Mouse (Mus musculus): Measurements from ENCODE around the gene Hoxa3. TPM values are rescaled to one million over a fixed set of nuclear protein-coding genes. Genes with fewer than 3 reads are reported as not detected.

The Hoxa3 gene
- polyA plus RNA-seq, 1 experiment, result not detected

DNA sequence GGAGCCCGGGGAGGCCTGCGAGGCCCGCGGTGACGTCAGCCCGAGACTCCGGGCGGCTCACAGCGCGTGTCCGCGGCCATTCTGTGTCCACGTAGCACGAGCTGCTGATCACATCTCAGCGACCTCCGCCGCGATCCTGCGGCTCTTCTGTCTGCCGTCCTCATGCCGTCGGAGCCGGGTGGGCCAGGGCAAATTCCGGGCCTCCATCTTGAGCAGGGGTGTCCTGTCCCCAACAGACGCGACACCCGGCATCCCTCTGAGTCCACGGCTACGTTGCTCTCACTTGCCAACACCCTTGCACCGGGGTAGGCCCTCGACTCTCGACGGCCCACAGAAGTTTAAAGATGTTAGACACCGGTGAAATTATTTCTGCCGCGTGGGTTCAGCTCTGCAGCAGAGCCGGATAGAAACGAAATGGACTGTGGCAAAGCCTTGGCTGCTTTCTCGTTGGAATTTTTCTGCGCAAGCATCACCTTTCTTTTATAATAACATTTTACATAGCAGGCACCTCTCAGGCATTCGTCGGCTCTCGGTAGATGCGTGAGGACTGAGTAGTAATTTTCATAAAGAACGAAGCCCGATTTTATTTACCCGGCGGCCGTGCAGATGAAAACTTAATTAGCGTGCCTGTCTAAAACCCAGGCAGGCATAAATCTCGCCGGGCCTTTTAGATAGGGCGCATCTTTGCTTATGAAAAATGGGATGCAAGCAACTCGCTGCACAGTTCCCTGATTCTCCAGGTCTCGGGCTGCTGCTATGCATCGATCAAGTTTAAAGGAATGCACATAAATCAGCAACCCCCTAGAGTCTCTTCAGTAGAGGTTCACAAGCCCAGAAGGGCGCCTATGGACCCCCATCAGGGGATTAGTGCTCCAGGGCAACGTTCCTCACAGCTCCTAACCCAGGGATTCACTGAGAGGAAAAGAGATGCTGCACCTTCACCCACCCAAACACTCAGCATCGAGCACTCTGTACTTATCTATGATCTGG lies 40.7 kb upstream of the Hoxa3 start:
- no peak overlapping the region for H3K4me3 ChIP-seq (ENCODE audit: insufficient read depth, low read length)
- no peaks in the 10 kb centered on the region for H3K4me1 ChIP-seq (ENCODE audit: control insufficient read depth, insufficient read depth, low read length)
- TF ChIP-seq CTCF (IDR thresholded peaks at IDR 0.05; ENCODE audit: extremely low read depth, insufficient read depth, low read length) (no peak), POLR2A (IDR thresholded peaks at IDR 0.05; ENCODE audit: extremely low read depth, insufficient read depth, low read length) (no peak)
- no peak overlapping the region for H3K27ac ChIP-seq (ENCODE audit: insufficient read depth, low read length)

- no peak overlapping the region for H3K4me3 ChIP-seq (ENCODE audit: insufficient read depth, low read length)
- TF ChIP-seq POLR2A (IDR thresholded peaks at IDR 0.05; ENCODE audit: extremely low read depth, insufficient read depth, low read length), result no peak
- TF ChIP-seq CTCF (IDR thresholded peaks at IDR 0.05; ENCODE audit: extremely low read depth, insufficient read depth, low read length), result no peak
Measured at GRCm38 (mm10) chr6:52252775-52253376, 39.7 kb upstream of the Hoxa3 start.

DNA sequence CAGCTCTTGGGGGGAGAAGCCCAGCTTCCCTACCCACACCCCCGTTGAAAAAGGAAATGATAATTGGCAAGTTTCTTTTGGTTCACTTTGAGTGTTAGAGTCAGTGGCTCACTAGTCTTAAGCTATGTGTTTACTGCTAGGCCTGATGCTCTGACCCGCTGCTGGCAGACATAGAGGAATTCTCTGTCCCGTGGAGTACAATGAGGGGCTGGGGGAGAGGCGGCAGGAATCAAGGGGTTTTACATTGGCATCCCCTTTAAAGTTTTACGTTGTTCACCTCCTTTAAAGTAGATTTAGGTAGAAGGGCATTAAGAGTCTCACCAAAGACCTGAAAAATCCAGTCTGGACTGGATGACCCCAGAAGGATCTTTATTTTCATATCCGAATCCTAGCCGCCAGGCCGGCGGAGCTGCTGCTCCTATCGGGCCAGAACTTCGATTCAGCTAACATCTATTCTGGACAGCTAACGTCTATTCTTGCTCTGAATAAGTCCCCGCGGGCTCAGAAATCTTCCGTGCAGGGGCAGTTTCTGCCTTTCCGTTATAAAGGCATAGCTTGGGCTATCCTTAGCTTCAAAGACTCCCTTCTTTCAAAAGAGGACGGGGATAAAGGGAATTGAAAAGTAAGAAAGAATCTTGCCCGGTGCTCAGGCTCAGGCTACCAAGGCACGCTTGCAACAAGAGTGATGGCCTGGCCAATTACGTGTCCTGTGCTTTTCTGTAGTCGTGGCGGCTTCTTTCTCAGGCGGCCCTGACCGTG lies 39.1 kb upstream of the Hoxa3 start:
- Histone ChIP-seq H3K27ac (ENCODE audit: insufficient read depth, low read length) (no peak overlapping the region), H3K4me3 (ENCODE audit: insufficient read depth, low read length) (no peak overlapping the region), H3K4me1 (ENCODE audit: control insufficient read depth, insufficient read depth, low read length) (no peaks in the 10 kb centered on the region)
- TF ChIP-seq CTCF (IDR thresholded peaks at IDR 0.05; ENCODE audit: extremely low read depth, insufficient read depth, low read length) (no peak), POLR2A (IDR thresholded peaks at IDR 0.05; ENCODE audit: extremely low read depth, insufficient read depth, low read length) (no peak)

More at GRCm38 (mm10) chr6:52252775-52253376, 39.7 kb upstream of the Hoxa3 start:
- H3K4me1 ChIP-seq (ENCODE audit: control insufficient read depth, insufficient read depth, low read length), result no peaks in the 10 kb centered on the region
- no peak overlapping the region for H3K27ac ChIP-seq (ENCODE audit: insufficient read depth, low read length)

DNA sequence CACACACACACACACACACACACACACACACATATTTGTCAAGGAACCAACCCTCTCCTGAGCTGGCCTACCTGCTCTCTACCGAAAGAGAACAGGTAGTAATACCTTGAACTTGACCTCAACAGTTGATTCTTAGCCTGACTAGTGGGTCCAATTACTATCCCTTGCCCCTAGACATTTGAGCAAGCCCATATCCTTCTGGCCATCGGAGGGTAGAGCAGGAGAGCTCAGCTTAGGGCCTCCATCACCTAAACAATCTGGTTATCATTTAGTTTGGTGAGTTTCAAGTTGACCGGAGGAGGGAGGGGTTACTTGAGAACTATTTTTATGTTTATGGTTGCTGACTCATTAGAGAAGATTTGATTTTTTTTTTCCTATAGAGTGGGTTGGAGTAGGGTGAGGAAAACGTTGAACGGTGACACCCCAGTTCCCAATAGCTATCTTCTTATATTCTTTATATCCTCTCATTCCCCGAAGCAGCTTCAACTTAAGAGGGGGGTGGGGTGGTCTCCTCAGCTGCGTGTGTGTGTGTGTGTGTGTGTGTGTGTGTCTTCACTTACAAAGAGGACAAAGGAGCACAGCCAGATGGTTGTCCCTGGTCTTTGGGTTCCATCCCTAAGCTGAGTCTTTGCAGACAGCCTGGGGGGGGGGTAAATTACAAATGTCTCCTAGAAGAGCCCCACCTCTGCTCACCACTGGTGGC lies 38.2 kb upstream of the Hoxa3 start:
- no peak overlapping the region for H3K27ac ChIP-seq (ENCODE audit: insufficient read depth, low read length)
- TF ChIP-seq CTCF (IDR thresholded peaks at IDR 0.05; ENCODE audit: extremely low read depth, insufficient read depth, low read length) (no peak), POLR2A (IDR thresholded peaks at IDR 0.05; ENCODE audit: extremely low read depth, insufficient read depth, low read length) (no peak)
- H3K4me1 ChIP-seq (ENCODE audit: control insufficient read depth, insufficient read depth, low read length), result no peaks in the 10 kb centered on the region
- H3K4me3 ChIP-seq (ENCODE audit: insufficient read depth, low read length), result no peak overlapping the region

GRCm38 (mm10) chr6:52249826-52250225 lies 36.7 kb upstream of the Hoxa3 start:
- TF ChIP-seq POLR2A (IDR thresholded peaks at IDR 0.05; ENCODE audit: extremely low read depth, insufficient read depth, low read length), result no peak
- TF ChIP-seq CTCF (IDR thresholded peaks at IDR 0.05; ENCODE audit: extremely low read depth, insufficient read depth, low read length), result no peak
- H3K27ac ChIP-seq (ENCODE audit: insufficient read depth, low read length), result no peak overlapping the region
- no peaks in the 10 kb centered on the region for H3K4me1 ChIP-seq (ENCODE audit: control insufficient read depth, insufficient read depth, low read length)
- no peak overlapping the region for H3K4me3 ChIP-seq (ENCODE audit: insufficient read depth, low read length)

DNA sequence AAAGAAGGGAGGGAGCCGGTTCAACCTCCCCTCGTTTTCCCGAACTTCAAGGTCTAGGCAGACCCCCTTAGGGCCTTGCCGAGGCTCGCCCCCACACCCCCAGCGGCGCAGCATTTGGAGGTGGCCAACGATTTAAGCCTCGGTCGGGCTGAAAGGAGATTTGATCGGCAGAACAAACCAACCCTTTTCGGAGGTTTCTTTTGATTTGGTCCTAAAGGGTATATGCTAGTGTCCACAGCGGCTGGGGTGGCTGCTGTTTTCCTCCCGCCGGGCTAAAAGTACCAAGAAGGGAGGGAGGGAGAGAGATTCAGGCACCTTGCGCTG lies 36.2 kb upstream of the Hoxa3 start:
- Histone ChIP-seq H3K4me1 (ENCODE audit: control insufficient read depth, insufficient read depth, low read length) (no peaks in the 10 kb centered on the region), H3K4me3 (ENCODE audit: insufficient read depth, low read length) (no peak overlapping the region), H3K27ac (ENCODE audit: insufficient read depth, low read length) (no peak overlapping the region)
- TF ChIP-seq CTCF (IDR thresholded peaks at IDR 0.05; ENCODE audit: extremely low read depth, insufficient read depth, low read length), result no peak
- no peak for TF ChIP-seq POLR2A (IDR thresholded peaks at IDR 0.05; ENCODE audit: extremely low read depth, insufficient read depth, low read length)

GRCm38 (mm10) chr6:52248638-52249414 lies 35.7 kb upstream of the Hoxa3 start:
- Histone ChIP-seq H3K27ac (ENCODE audit: insufficient read depth, low read length) (no peak overlapping the region), H3K4me1 (ENCODE audit: control insufficient read depth, insufficient read depth, low read length) (no peaks in the 10 kb centered on the region), H3K4me3 (ENCODE audit: insufficient read depth, low read length) (no peak overlapping the region)
- TF ChIP-seq POLR2A (IDR thresholded peaks at IDR 0.05; ENCODE audit: extremely low read depth, insufficient read depth, low read length) (no peak), CTCF (IDR thresholded peaks at IDR 0.05; ENCODE audit: extremely low read depth, insufficient read depth, low read length) (no peak)

DNA sequence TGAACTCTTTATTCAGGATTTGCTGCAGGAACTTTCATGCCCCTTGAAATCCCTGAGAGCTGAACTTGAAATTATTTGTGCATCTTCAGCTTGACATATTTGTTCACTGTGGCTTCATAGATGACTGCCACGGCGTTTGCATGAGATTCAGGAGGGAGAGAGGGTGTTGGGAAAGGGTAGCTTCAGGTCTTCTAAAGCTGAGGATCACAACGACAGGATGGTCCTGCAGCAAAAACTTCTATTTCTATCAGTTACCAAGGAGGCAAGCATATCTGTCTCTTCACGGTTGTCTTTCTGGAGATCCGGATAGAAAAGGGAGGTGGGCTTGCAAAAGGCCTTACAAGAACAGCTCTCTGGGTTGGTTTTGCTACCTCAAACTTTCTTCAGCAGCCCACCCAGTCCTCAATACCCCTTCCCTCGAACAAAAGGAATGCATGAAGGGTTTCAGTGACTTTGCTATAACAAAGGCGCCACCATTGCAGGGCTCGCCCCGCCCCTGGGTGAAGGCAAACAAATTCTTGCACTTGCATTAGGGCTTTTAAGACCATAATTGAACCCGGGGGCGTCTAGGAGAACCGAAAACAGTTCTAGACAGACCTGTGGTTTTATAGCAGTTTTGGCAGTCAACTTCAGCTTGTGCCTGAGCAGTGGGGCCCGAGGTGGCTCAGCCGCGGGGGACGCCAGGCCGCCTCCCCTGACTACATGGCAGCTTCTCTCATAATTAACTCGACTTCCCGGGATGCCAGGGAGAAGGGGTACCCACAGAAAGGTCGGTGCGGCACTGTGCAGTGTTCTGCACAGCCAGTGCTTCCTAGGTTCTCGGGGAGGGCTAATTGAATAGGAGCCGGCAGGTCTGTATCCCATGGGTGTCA lies 34.9 kb upstream of the Hoxa3 start:
- no peaks in the 10 kb centered on the region for H3K4me1 ChIP-seq (ENCODE audit: control insufficient read depth, insufficient read depth, low read length)
- no peak overlapping the region for H3K4me3 ChIP-seq (ENCODE audit: insufficient read depth, low read length)
- TF ChIP-seq POLR2A (IDR thresholded peaks at IDR 0.05; ENCODE audit: extremely low read depth, insufficient read depth, low read length) (no peak), CTCF (IDR thresholded peaks at IDR 0.05; ENCODE audit: extremely low read depth, insufficient read depth, low read length) (no peak)
- no peak overlapping the region for H3K27ac ChIP-seq (ENCODE audit: insufficient read depth, low read length)
